Mouse (Mus musculus) liver, embryonic 14.5 days (tissue): Measurements from ENCODE around the gene Hoxd4. TPM values are rescaled to one million over a fixed set of nuclear protein-coding genes. Genes with fewer than 3 reads are reported as not detected.

Source experiments
- ATAC-seq: fragments of 200-750 bp; cut with Nextera tagmentation; 2 replicates; pipeline ENCODE4 v1.8.0; 2017; ENCODE audit warnings: moderate number of reproducible peaks, mild to moderate bottlenecking, moderate library complexity; ENCODE audit not compliant: insufficient read depth
- DNase-seq, 3 experiments: peaks; one replicate each; pipeline ENCODE4 v3.0.0-alpha.2; 2012 to 2013; ENCODE audit warnings: low read depth in 3 of 3, low spot score in 3 of 3
- H3K27ac ChIP-seq: fragments of 300-500 bp; sonication (generic); 2 replicates; pipeline ENCODE4 v1.5.1; 2014; ENCODE audit warnings: moderate library complexity, mild to moderate bottlenecking, control low read depth, inconsistent platforms
- H3K27me3 ChIP-seq: fragments of 300-500 bp; sonication (generic); 2 replicates; pipeline ENCODE4 v1.6.1; 2014; ENCODE audit warnings: mild to moderate bottlenecking, low read length, moderate library complexity; ENCODE audit not compliant: control insufficient read depth, insufficient read depth
- H3K36me3 ChIP-seq: fragments of 300-500 bp; sonication (generic); replicated peaks from 2 replicates; pipeline ENCODE4 v1.6.1; 2014; ENCODE audit warnings: low read depth; ENCODE audit not compliant: control insufficient read depth, insufficient read depth
- H3K4me1 ChIP-seq, 2 experiments: fragments of 200-500 bp in 1 of 2; fragments of 300-500 bp in 1 of 2; sonication (generic) in 1 of 2; replicated peaks; 2 replicates each; pipeline ENCODE4 v1.6.1; 2012 to 2014; ENCODE audit warnings: antibody characterized with exemption in 1 of 2, inconsistent platforms in 1 of 2, low read length in 1 of 2; ENCODE audit not compliant: control insufficient read depth in 2 of 2, insufficient read depth in 2 of 2
- H3K4me2 ChIP-seq: fragments of 300-500 bp; sonication (generic); 2 replicates; pipeline ENCODE4 v1.6.1; 2014; ENCODE audit warnings: low read depth, mild to moderate bottlenecking, control low read depth, moderate library complexity
- H3K4me3 ChIP-seq, 2 experiments: fragments of 200-500 bp in 1 of 2; fragments of 300-500 bp in 1 of 2; sonication (generic) in 1 of 2; 2 replicates each; pipeline ENCODE4 v1.5.1; 2012 to 2014; ENCODE audit warnings: low read depth in 2 of 2, low read length in 2 of 2, mild to moderate bottlenecking in 2 of 2, control low read depth in 1 of 2, inconsistent platforms in 1 of 2, moderate library complexity in 1 of 2; ENCODE audit not compliant: insufficient read depth in 1 of 2
- H3K9ac ChIP-seq: fragments of 300-500 bp; sonication (generic); replicated peaks from 2 replicates; pipeline ENCODE4 v1.6.1; 2014; ENCODE audit warnings: mild to moderate bottlenecking, control low read depth, moderate library complexity
- H3K9me3 ChIP-seq: fragments of 300-500 bp; sonication (generic); 2 replicates; pipeline ENCODE4 v1.6.1; 2016; ENCODE audit warnings: low read length, mixed read lengths; ENCODE audit not compliant: control insufficient read depth
- CTCF ChIP-seq: IDR thresholded peaks from 2 replicates; pipeline ENCODE4 v1.5.1; 2016; ENCODE audit warnings: antibody characterized with exemption, low read depth, control low read depth
- EP300 ChIP-seq: IDR thresholded peaks from 2 replicates; pipeline ENCODE4 v1.6.1; 2016; ENCODE audit warnings: antibody characterized with exemption, low read depth
- WGBS: fragments of 180-500 bp; shearing (Covaris S2); extraction: QIAGEN DNeasy Blood & Tissue Kit; methylation state at CpG from one replicate; pipeline ENCODE4 v1.1.7; 2014; ENCODE audit not compliant: insufficient replicate concordance; 5-methylcytosine and 5-hydroxymethylcytosine counted together
- polyA plus RNA-seq, 2 experiments: library from polyadenylated mRNA; depleted of rRNA in 1 of 2; stranded (reverse) in 1 of 2; unstranded in 1 of 2; fragments of >200 nt; fragmentation: Nextera tagmentation in 1 of 2; extraction: Ambion mirVana in 1 of 2; gene quantifications; 2 replicates each; pipeline versions ENCODE4 v1.2.1 to v1.2.3; 2012 to 2014

The Hoxd4 gene
- polyA plus RNA-seq, 2 experiments = 0.04 TPM; not detected in 1

GRCm38 (mm10) chr2:74714881-74715280, 3.2 kb downstream of the Hoxd4 start:
- no peaks in the 10 kb centered on the region for H3K9me3 ChIP-seq
- ATAC-seq (no peak), DNase-seq (no peak)
- H3K36me3 ChIP-seq = no peaks in the 10 kb centered on the region
- no peaks in the 10 kb centered on the region for H3K4me1 ChIP-seq
- no peak overlapping the region for H3K27ac ChIP-seq
- H3K4me2 ChIP-seq = no peak overlapping the region
- peaks cover 69% of the 10 kb centered on the region for H3K27me3 ChIP-seq
- TF ChIP-seq CTCF = no peak
- TF ChIP-seq EP300 = no peak
- WGBS = 2% methylated on average over 14 of the region's 14 CpGs
- no peak overlapping the region for H3K4me3 ChIP-seq
- H3K9ac ChIP-seq = no peak overlapping the region

GRCm38 (mm10) chr2:74715504-74716241, 3.9 kb downstream of the Hoxd4 start:
- Histone ChIP-seq H3K4me1 (no peaks in the 10 kb centered on the region), H3K27ac (no peak overlapping the region), H3K27me3 (peaks cover 65% of the 10 kb centered on the region), H3K9ac (no peak overlapping the region), H3K9me3 (no peaks in the 10 kb centered on the region), H3K4me2 (no peak overlapping the region), H3K36me3 (no peaks in the 10 kb centered on the region), H3K4me3 (no peak overlapping the region)
- 2% methylated on average over 26 of the region's 26 CpGs for WGBS
- 0 out of 2 replicates have a peak, but pooled peaks have one; percentile 28 for ATAC-seq
- peak in 2 of 3 experiments; percentile 29 to 30 for DNase-seq
- no peak for TF ChIP-seq EP300
- TF ChIP-seq CTCF = peak; percentile 84

GRCm38 (mm10) chr2:74720384-74720783, 8.7 kb downstream of the Hoxd4 start:
- DNase-seq (no peak), ATAC-seq (no peak)
- H3K9me3 ChIP-seq = no peaks in the 10 kb centered on the region
- no peak overlapping the region for H3K4me2 ChIP-seq
- 2% methylated on average over 2 of the region's 2 CpGs for WGBS
- no peaks in the 10 kb centered on the region for H3K4me1 ChIP-seq
- no peak overlapping the region for H3K9ac ChIP-seq
- H3K27ac ChIP-seq = no peak overlapping the region
- H3K27me3 ChIP-seq = peaks cover 59% of the 10 kb centered on the region
- no peak overlapping the region for H3K4me3 ChIP-seq
- no peaks in the 10 kb centered on the region for H3K36me3 ChIP-seq
- TF ChIP-seq EP300 (no peak), CTCF (no peak)

- H3K9me3 ChIP-seq = no peaks in the 10 kb centered on the region
- H3K4me2 ChIP-seq = no peak overlapping the region
- no peak for TF ChIP-seq CTCF
- TF ChIP-seq EP300 = no peak
- ATAC-seq = no peak
- no peaks in the 10 kb centered on the region for H3K4me1 ChIP-seq
- no peak overlapping the region for H3K4me3 ChIP-seq
- H3K36me3 ChIP-seq = no peaks in the 10 kb centered on the region
- H3K9ac ChIP-seq = no peak overlapping the region
- no peak overlapping the region for H3K27ac ChIP-seq
- 49% methylated on average over 5 of the region's 5 CpGs for WGBS
- H3K27me3 ChIP-seq = peaks cover 59% of the 10 kb centered on the region
- no peak for DNase-seq
Measured at GRCm38 (mm10) chr2:74720955-74721491, 9.3 kb downstream of the Hoxd4 start.

- Histone ChIP-seq H3K9ac (no peak overlapping the region), H3K4me1 (no peaks in the 10 kb centered on the region), H3K4me3 (no peak overlapping the region), H3K36me3 (no peaks in the 10 kb centered on the region), H3K27ac (no peak overlapping the region), H3K4me2 (no peak overlapping the region), H3K9me3 (no peaks in the 10 kb centered on the region), H3K27me3 (peaks cover 64% of the 10 kb centered on the region)
- WGBS = 23% methylated on average over 6 of the region's 6 CpGs
- ATAC-seq = no peak
- no peak for DNase-seq
- no peak for TF ChIP-seq CTCF
- TF ChIP-seq EP300 = no peak
Measured at GRCm38 (mm10) chr2:74721882-74722281, 10.2 kb downstream of the Hoxd4 start.
